8 mouse cellular contexts compared by ENCODE assay signal in genomic region chr7:110801028-110801427, GRCm38 (mm10). TPM values are rescaled to one million over a fixed set of nuclear protein-coding genes. Genes with fewer than 3 reads are reported as not detected.
DNase-seq lines count a peak whose midpoint lies in the region; TF ChIP-seq lines count a peak whose summit lies in the region.

No protein-coding gene starts in this region.

- DNase-seq in brain, adult 2 months (ENCODE audit: low read depth, low spot score): peak; percentile 94
- DNase-seq in forebrain, embryonic 10.5 days (ENCODE audit: extremely low spot score, low spot score): peak; percentile 77
- DNase-seq in heart, postnatal 25 days (ENCODE audit: low spot score): peak; percentile 51
- peak; percentile 91 for DNase-seq in layer of hippocampus, postnatal 10 days (ENCODE audit: low spot score in 2 of 2)
- DNase-seq in lung, postnatal 10 days: peak; percentile 88
- DNase-seq in retina, adult 2 months (ENCODE audit: low read depth, low spot score): peak; percentile 53
- peak; percentile 77 for DNase-seq in thymus, postnatal 14 days

- no peaks in the 10 kb centered on the region for H3K9me3 ChIP-seq in ES-Bruce4 (replicated peaks; ENCODE audit: control insufficient read depth, insufficient read depth, low read length, poor library complexity, severe bottlenecking)
- no peaks in the 10 kb centered on the region for H3K9me3 ChIP-seq in forebrain, embryonic 10.5 days

- H3K36me3 ChIP-seq in ES-Bruce4 (ENCODE audit: control insufficient read depth, insufficient read depth, low read length, poor library complexity, severe bottlenecking): no peaks in the 10 kb centered on the region
- no peaks in the 10 kb centered on the region for H3K36me3 ChIP-seq in forebrain, embryonic 10.5 days (replicated peaks)

- TF ChIP-seq CTCF in ES-Bruce4 (IDR thresholded peaks at IDR 0.05; ENCODE audit: low read depth, low read length): peak; percentile 79

- WGBS in forebrain, embryonic 10.5 days: 5% methylated on average over 4 of the region's 4 CpGs

- intact Hi-C loops in heart, postnatal 25 days (cut with DNase I): loop anchor here (1.0 to 10.0 kb wide), 5 partner anchors 34 to 514 kb away; no protein-coding TSS in a partner anchor

- no peak overlapping the region for H3K27ac ChIP-seq in ES-Bruce4 (ENCODE audit: insufficient read depth, low read length)
- H3K27ac ChIP-seq in forebrain, embryonic 10.5 days: no peak overlapping the region

- H3K4me3 ChIP-seq in ES-Bruce4 (ENCODE audit: low read depth, low read length): no peak overlapping the region
- no peak overlapping the region for H3K4me3 ChIP-seq in forebrain, embryonic 10.5 days

- no peaks in the 10 kb centered on the region for H3K4me1 ChIP-seq in ES-Bruce4 (ENCODE audit: control insufficient read depth, insufficient read depth, low read length)
- H3K4me1 ChIP-seq in forebrain, embryonic 10.5 days: peaks cover 13% of the 10 kb centered on the region

- no peak for TF ChIP-seq EP300 in ES-Bruce4 (IDR thresholded peaks at IDR 0.05; ENCODE audit: insufficient read depth, low read depth, low read length)

- H3K9ac ChIP-seq in ES-Bruce4 (ENCODE audit: low read depth, poor library complexity, severe bottlenecking): no peak overlapping the region

- no peak for TF ChIP-seq POLR2A in ES-Bruce4 (IDR thresholded peaks at IDR 0.05; ENCODE audit: insufficient read depth, low read length)

- H3K27me3 ChIP-seq in ES-Bruce4 (ENCODE audit: control insufficient read depth, insufficient read depth, low read length, poor library complexity, severe bottlenecking): no peaks in the 10 kb centered on the region
- no peaks in the 10 kb centered on the region for H3K27me3 ChIP-seq in forebrain, embryonic 10.5 days (ENCODE audit: poor library complexity, severe bottlenecking)

RNA-seq across cellular contexts. Expression of gene Ampd3, which starts 33.0 kb away (rescaled TPM):
- polyA plus RNA-seq in ES-Bruce4 (2011; ENCODE audit: insufficient read depth, insufficient read length, low read depth, missing spikeins): 2.4 and 3.1 TPM in 2 replicates
- 1.2 and 1.5 TPM in 2 replicates for polyA plus RNA-seq in forebrain, embryonic 10.5 days (2016; fragmentation: Nextera tagmentation; extraction: Ambion mirVana)
- 10 to 100 TPM; 46.0 to 46.2 TPM for total RNA-seq in heart, postnatal 25 days (2021)
- total RNA-seq in layer of hippocampus, postnatal 10 days (2021): 10 to 100 TPM; 25.7 to 27.0 TPM

RNA-seq across cellular contexts. Expression of gene Rnf141, which starts 43.2 kb away (rescaled TPM):
- polyA plus RNA-seq in ES-Bruce4 (2011; ENCODE audit: insufficient read depth, insufficient read length, low read depth, missing spikeins): 35.6 and 43.0 TPM in 2 replicates
- polyA plus RNA-seq in forebrain, embryonic 10.5 days (2016; fragmentation: Nextera tagmentation; extraction: Ambion mirVana): 25.0 and 26.3 TPM in 2 replicates
- total RNA-seq in heart, postnatal 25 days (2021): 10 to 100 TPM; 31.9 to 41.0 TPM
- total RNA-seq in layer of hippocampus, postnatal 10 days (2021): 10 to 100 TPM; 84.3 to 87.3 TPM
